ENCODE assay signal across 16 mouse cellular contexts in the genomic region with DNA sequence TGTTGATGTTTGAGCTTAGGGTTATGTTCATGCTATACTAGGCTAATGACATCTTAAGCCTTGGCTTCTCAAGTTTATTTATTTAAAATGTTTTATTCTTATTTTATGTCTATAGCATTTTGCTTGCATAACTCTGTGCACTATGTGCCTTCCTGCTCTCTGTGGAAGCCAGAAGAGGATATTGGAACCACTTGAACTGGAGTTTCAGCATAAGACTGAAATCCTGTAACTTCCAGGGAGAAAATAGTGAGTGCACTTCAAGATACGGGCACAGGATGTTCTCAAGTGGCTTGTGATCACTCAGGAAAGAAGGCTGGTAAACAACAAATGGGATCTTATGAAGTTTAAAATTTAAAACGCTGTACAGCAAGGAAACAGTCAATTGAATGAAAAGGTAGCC.
"Had no signal": no experiment of that assay in that cellular context is flagged by ENCODE, and none has a peak within 500 bp of the region (broad histone marks: within the 10 kb centered on the region; RNA-seq: fewer than 3 reads in every experiment).

No protein-coding gene starts in this region.

- H3K27me3 ChIP-seq: neural tube, embryonic 13.5 days; neural tube, embryonic 15.5 days; stomach, embryonic 15.5 days had no signal

- H3K27ac ChIP-seq: neural tube, embryonic 13.5 days; neural tube, embryonic 15.5 days; stomach, embryonic 15.5 days; stomach, postnatal 0 days had no signal

- H3K9ac ChIP-seq: neural tube, embryonic 13.5 days; neural tube, embryonic 15.5 days; stomach, embryonic 15.5 days had no signal

- H3K4me2 ChIP-seq: neural tube, embryonic 13.5 days; neural tube, embryonic 15.5 days; stomach, embryonic 15.5 days had no signal

- H3K4me3 ChIP-seq: neural tube, embryonic 13.5 days; neural tube, embryonic 15.5 days; stomach, embryonic 15.5 days had no signal

- H3K36me3 ChIP-seq: neural tube, embryonic 13.5 days; neural tube, embryonic 15.5 days; stomach, embryonic 15.5 days had no signal

- H3K4me1 ChIP-seq: stomach, embryonic 15.5 days had no signal

- H3K9me3 ChIP-seq: neural tube, embryonic 13.5 days; neural tube, embryonic 15.5 days; stomach, embryonic 15.5 days had no signal

- DNase-seq: retina, postnatal 1 day; right cerebral cortex, adult 18-20 months; right cerebral cortex, postnatal 14 days; right cerebral cortex, postnatal 25 days; right cerebral cortex, postnatal 4 days; spleen, adult 18-20 months; thymus, adult 18-20 months; thymus, adult 2 months; thymus, postnatal 14 days; thymus, postnatal 25 days; thymus, postnatal 36 days; thymus, postnatal 4 days had no signal
